Mouse (Mus musculus) cortical plate, adult 2 months (tissue): Measurements from ENCODE around the gene Med10. TPM values are rescaled to one million over a fixed set of nuclear protein-coding genes. Genes with fewer than 3 reads are reported as not detected.

Source experiments
- H3K27ac ChIP-seq: fragments of 200-500 bp; 2 replicates; pipeline ENCODE4 v1.5.1; 2012; ENCODE audit warnings: low read length, control low read depth, inconsistent platforms; ENCODE audit not compliant: insufficient read depth
- H3K4me1 ChIP-seq: fragments of 200-500 bp; 2 replicates; pipeline ENCODE4 v1.6.1; 2011; ENCODE audit warnings: low read length; ENCODE audit not compliant: control insufficient read depth, insufficient read depth
- H3K4me3 ChIP-seq: fragments of 200-500 bp; 2 replicates; pipeline ENCODE4 v1.5.1; 2011; ENCODE audit warnings: mild to moderate bottlenecking, low read length, control low read depth; ENCODE audit not compliant: insufficient read depth
- CTCF ChIP-seq: fragments of 200-500 bp; IDR thresholded peaks from 2 replicates; pipeline ENCODE4 v1.5.1; 2011; ENCODE audit warnings: mild to moderate bottlenecking, control low read depth, low read length; ENCODE audit not compliant: insufficient read depth; ENCODE audit errors: extremely low read depth
- POLR2A ChIP-seq: fragments of 200-500 bp; IDR thresholded peaks from 2 replicates; pipeline ENCODE4 v1.6.1; 2011; ENCODE audit warnings: mild to moderate bottlenecking, low read length, control low read depth; ENCODE audit not compliant: insufficient read depth; ENCODE audit errors: extremely low read depth
- polyA plus RNA-seq: library from polyadenylated mRNA; depleted of rRNA; stranded (reverse); fragments of >200 nt; gene quantifications from 2 replicates; pipeline ENCODE4 v1.2.3, GENCODE M21; 2012

Med10 gene
- polyA plus RNA-seq, 1 experiment: 50.3 TPM

DNA sequence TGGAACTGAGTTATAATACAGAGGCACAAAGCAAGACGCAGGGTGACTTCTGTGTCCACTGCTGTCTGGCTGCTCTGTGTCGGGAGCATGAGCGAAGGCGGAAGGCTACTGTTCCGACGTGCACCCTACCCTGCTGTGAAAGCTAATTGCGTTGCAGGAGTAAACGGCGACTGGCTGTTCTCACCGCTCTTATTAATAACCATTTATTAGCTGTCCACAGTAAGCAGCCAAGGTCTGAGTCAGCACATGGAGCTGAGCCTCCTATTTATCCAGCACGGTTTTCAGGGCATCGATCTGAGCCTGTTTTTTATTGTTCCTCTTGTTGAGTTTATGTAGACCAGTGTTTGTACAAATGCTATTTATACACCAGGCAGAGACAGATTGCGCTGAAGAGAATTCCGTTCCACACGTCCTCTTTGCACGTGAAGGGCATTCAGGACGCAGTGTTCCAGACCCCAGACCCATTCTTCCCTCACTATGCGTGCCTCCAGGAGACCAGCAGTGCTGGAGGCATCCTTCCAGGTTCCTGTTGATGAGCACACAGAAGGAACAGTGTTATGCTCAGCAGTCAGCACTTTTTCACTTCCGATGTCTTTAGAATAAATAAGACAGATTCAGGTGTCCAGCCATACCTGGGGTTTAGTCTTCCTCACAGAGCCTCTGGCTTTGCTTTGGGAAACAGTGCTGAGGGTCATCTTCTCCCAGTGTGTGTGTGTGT, 21.9 kb downstream of the Med10 start:
- no peak for TF ChIP-seq POLR2A
- no peak for TF ChIP-seq CTCF
- Histone ChIP-seq H3K4me3 (no peak overlapping the region), H3K27ac (no peak overlapping the region), H3K4me1 (0 out of 2 replicates have a peak, but pooled peaks cover 1% of the 10 kb centered on the region)

DNA sequence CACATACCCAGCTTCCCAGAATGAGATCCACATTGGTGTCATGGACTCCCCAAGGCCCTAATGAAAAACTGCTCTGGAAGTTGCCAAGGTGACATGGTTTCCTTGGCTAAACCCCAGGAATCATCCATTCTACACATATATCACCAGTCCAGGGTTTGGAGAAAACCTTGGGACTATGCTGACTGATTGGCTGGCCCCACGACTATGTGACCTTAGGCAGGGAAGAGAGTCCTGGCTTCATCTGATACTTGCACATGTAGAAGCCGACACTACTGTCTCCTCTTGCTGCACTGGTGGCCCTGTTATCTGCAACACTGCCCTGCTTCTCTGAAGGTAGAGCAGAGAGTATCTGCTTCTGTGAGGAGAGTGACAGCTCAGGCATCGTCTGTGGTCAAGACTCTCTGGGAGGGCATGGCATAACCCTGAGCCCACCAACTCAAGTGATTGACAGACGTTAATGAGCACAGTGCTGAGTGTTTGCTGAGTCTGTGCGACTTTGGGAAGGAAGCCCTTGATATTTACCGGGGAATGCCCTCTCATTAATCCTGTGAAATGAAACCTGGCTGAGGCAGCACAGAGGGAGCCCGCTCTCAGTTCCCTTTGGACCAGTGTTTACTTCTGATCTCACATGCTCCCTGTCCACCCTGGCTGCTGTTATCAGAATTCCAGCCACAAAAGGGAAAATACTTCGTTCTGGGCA, 23.4 kb downstream of the Med10 start:
- H3K4me1 ChIP-seq: 0 out of 2 replicates have a peak, but pooled peaks cover 1% of the 10 kb centered on the region
- H3K27ac ChIP-seq: no peak overlapping the region
- H3K4me3 ChIP-seq: no peak overlapping the region
- TF ChIP-seq CTCF: no peak
- TF ChIP-seq POLR2A: no peak

DNA sequence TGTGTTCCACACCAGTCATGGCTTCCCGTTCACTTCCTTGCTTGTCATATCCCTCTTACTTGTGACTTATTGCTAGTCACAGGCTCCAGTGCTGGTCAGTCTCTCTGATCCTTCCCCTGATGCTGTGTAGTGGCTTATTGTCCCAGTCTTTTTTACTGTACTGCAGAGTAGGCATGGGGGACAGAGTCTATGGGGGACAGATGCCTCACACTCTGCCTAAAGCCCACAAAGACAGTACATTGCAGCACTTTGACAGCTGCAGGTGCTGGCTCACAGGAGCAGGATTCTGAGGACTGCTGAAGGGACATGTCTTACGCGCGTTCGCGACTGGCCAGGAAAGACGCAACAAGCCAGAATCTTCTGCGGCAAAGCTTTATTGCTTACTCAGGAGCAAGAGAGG, 28.4 kb downstream of the Med10 start:
- Histone ChIP-seq H3K4me1 (peaks cover 2% of the 10 kb centered on the region; the same call in 1 of the 2 replicates), H3K4me3 (no peak overlapping the region), H3K27ac (no peak overlapping the region)
- TF ChIP-seq CTCF (no peak), POLR2A (no peak)

DNA sequence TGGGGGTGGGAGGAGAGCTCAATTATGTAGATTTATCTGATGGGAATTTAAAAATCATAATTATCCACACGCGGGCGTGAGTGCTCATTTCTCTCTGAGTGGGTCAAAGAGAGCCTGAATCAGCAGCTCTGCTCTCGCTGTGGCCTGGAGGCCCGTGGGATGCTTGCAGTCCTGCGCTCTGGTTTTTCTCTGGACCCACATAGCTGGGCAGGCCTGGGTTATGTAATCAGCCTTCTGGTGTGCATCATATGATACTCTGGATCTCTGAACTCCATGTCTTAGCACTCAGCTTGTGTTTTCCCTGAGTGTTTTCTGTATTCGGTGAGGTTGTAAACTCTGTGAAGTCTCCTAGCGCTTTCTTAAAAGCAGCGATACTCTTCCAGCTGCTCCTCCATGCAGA, 30.4 kb downstream of the Med10 start:
- H3K4me3 ChIP-seq: no peak overlapping the region
- H3K27ac ChIP-seq: no peak overlapping the region
- peaks cover 2% of the 10 kb centered on the region; the same call in 1 of the 2 replicates for H3K4me1 ChIP-seq
- TF ChIP-seq POLR2A (no peak), CTCF (no peak)

DNA sequence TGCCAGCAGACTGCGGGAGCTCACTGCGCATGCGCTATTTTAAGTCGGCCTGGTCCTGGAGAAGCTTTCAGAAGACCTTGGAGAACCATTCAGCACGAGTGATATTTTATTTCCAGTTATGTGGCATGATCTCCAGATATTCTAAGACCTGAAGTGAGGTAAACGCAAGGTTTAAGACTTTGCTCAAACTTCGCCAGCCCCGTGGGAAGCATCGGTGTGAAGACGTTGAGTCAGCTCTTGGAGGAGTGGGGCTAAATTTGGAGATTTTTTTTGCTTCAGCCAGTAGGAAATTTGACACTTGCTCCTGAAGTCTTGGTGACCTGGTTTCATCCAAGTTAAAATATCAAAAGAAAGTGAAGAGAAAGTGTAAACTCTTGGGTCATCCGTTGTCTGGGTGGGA, 31.2 kb downstream of the Med10 start:
- Histone ChIP-seq H3K4me1 (peaks cover 2% of the 10 kb centered on the region; the same call in 1 of the 2 replicates), H3K4me3 (no peak overlapping the region), H3K27ac (no peak overlapping the region)
- TF ChIP-seq POLR2A (no peak), CTCF (no peak)

DNA sequence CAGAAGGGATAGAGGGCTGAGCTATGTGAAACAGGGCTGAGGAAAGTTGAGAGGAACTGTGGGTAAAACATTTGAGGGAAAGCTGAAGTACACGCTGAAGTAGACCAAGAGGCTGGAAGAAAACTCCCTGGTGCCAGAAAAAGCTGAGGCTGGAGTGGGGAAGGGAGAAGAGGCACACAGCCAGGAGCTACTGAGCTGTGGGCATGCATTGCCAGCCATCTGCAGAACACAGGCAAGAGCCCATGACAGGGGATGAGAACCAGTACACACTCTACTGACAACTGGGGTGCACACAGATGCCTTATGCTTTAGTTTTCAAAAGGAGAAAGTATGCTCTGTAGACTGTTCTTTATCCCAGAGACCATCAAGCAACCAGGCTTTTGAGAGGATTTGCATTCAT, 43.4 kb downstream of the Med10 start:
- H3K4me3 ChIP-seq: no peak overlapping the region
- TF ChIP-seq CTCF: no peak
- no peak for TF ChIP-seq POLR2A
- peaks cover 1% of the 10 kb centered on the region; the same call in 1 of the 2 replicates for H3K4me1 ChIP-seq
- H3K27ac ChIP-seq: no peak overlapping the region

DNA sequence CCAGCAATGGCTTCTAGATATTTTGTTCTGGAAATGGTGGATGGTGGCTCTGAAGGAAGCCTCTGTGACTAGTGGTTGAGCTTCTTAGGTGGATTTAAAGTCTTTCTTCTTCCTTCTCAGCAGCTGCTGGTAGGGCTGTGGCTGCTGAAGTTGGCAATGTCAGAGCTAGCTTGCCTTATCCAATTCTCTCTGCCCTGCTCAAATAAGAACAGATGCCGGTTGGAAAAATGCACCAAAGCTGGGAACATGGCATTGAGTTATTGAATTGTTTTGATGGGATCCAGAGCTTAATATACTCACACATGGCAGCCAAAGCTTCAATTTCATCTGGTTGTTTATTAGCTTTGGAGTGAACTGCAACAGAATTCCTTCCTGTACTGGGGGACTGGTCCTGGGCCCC, 47.4 kb downstream of the Med10 start:
- Histone ChIP-seq H3K27ac (no peak overlapping the region), H3K4me3 (no peak overlapping the region), H3K4me1 (peaks cover 1% of the 10 kb centered on the region; the same call in 1 of the 2 replicates)
- TF ChIP-seq CTCF (no peak), POLR2A (no peak)

DNA sequence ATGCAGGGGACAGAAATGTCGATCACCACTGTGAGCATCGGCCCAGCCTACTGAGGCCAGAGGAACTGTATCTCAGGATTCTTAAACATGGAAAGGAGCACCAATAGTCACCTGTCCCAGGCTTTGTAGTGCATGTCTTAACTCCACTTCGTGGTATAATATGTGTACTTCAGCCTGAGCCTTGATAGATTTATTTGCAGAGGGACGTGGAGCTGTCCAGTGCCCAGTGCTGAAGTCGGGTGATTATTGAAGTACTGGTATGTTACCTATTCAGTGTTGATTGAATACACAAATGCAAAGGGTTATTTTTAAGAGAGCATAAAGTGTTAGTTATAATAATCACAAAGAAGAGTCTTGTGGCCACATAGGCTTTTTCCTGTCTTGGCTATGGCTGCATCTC, 50.1 kb downstream of the Med10 start:
- H3K4me1 ChIP-seq: no peaks in the 10 kb centered on the region
- H3K4me3 ChIP-seq: no peak overlapping the region
- H3K27ac ChIP-seq: no peak overlapping the region
- no peak for TF ChIP-seq CTCF
- TF ChIP-seq POLR2A: no peak

DNA sequence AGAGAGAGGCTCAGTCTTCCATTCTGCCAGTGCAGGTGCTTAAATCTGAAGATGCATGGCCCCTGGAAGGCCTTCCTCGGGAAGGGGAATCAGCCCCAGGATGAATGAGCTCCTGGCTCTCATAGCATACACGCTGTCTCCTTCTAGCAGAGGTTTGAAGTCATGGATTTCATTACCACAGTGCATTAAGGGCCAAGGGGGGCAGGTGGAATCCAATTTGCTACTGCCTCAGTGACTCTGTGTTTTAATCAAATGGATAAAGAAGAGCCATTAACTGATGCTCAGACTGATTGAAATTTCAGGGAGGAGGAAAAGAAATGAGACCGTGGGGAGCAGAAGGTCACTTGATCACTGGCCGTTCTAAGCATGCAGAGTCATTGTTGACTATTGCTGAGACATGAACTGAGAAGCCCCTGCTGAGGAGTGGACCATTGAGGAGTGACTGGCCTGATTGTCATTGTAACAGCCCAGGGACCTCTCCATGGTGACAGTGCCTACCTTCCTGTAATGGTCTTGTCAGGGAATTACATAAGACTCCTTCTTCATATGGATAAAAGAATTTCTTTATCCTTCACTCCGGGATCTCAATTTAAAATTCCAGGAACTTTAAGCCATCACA, 51.3 kb downstream of the Med10 start:
- Histone ChIP-seq H3K4me3 (no peak overlapping the region), H3K4me1 (no peaks in the 10 kb centered on the region), H3K27ac (no peak overlapping the region)
- no peak for TF ChIP-seq POLR2A
- TF ChIP-seq CTCF: no peak

DNA sequence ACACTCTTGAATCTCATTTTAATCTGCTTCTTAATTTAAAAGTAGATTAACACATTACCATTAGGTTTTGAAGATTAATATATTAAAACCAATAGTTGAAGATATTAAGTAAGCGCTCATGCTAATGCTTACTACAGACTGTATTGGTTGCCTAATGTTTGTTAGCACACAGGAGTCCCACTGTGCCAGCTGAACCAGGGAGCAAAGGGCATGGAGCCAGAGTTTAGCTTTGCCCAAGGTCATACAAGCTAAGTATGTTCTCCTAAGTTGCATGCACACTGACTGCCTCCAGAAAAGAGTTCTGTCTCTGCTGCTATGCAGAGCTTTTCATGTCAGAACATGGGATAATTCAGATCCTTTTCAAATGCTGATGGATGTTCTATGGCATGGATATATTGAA, 53.7 kb downstream of the Med10 start:
- Histone ChIP-seq H3K4me1 (no peaks in the 10 kb centered on the region), H3K27ac (no peak overlapping the region), H3K4me3 (no peak overlapping the region)
- TF ChIP-seq CTCF (no peak), POLR2A (no peak)
